Mouse (Mus musculus) ES-Bruce4 (cell line): ENCODE results near the gene Msl3l2.

Source experiments
- CTCF ChIP-seq: IDR thresholded peaks from one replicate; pipeline ENCODE4 v1.8.1; 2011; ENCODE audit warnings: low read depth, low read length
- POLR2A ChIP-seq: IDR thresholded peaks from one replicate; pipeline ENCODE4 v1.8.1; 2011; ENCODE audit warnings: low read length; ENCODE audit not compliant: insufficient read depth

GRCm38 (mm10) chr10:56156956-56157355 is 50.2 kb downstream of the Msl3l2 start:
- TF ChIP-seq POLR2A (no peak), CTCF (no peak)
